Mouse (Mus musculus) ES-Bruce4 (cell line): Measurements from ENCODE around the gene Nod2. TPM values are rescaled to one million over a fixed set of nuclear protein-coding genes. Genes with fewer than 3 reads are reported as not detected.

Experiments
- H3K27ac ChIP-seq: 2 replicates; pipeline ENCODE4 v1.5.1; 2012; ENCODE audit warnings: low read length, inconsistent platforms; ENCODE audit not compliant: insufficient read depth
- H3K27me3 ChIP-seq: 2 replicates; pipeline ENCODE4 v1.6.1; 2012; ENCODE audit warnings: mild to moderate bottlenecking, low read length, inconsistent platforms; ENCODE audit not compliant: control insufficient read depth, poor library complexity, insufficient read depth, severe bottlenecking
- H3K36me3 ChIP-seq: 2 replicates; pipeline ENCODE4 v1.6.1; 2012; ENCODE audit warnings: inconsistent platforms, mild to moderate bottlenecking, low read length, moderate library complexity; ENCODE audit not compliant: control insufficient read depth, poor library complexity, insufficient read depth, severe bottlenecking
- H3K4me1 ChIP-seq: one replicate; pipeline ENCODE4 v1.8.1; 2011; ENCODE audit warnings: low read length; ENCODE audit not compliant: control insufficient read depth, insufficient read depth
- H3K4me3 ChIP-seq: 2 replicates; pipeline ENCODE4 v1.5.1; 2011; ENCODE audit warnings: low read depth, mild to moderate bottlenecking, low read length
- H3K9ac ChIP-seq: 2 replicates; pipeline ENCODE4 v1.6.1; 2012; ENCODE audit warnings: low read depth, mild to moderate bottlenecking, inconsistent platforms; ENCODE audit not compliant: poor library complexity, severe bottlenecking
- H3K9me3 ChIP-seq: replicated peaks from 2 replicates; pipeline ENCODE4 v1.6.1; 2012; ENCODE audit warnings: mild to moderate bottlenecking, low read length, inconsistent platforms; ENCODE audit not compliant: control insufficient read depth, poor library complexity, insufficient read depth, severe bottlenecking
- CTCF ChIP-seq: IDR thresholded peaks from one replicate; pipeline ENCODE4 v1.8.1; 2011; ENCODE audit warnings: low read depth, low read length
- EP300 ChIP-seq: IDR thresholded peaks from 2 replicates; pipeline ENCODE4 v1.6.1; 2011; ENCODE audit warnings: low read depth, low read length; ENCODE audit not compliant: insufficient read depth
- POLR2A ChIP-seq: IDR thresholded peaks from one replicate; pipeline ENCODE4 v1.8.1; 2011; ENCODE audit warnings: low read length; ENCODE audit not compliant: insufficient read depth
- polyA plus RNA-seq: library from polyadenylated mRNA; stranded (reverse); fragments of >200 nt; gene quantifications from 2 replicates; pipeline ENCODE4 v1.2.4, GENCODE M21; 2011; ENCODE audit warnings: low read depth; ENCODE audit not compliant: missing spikeins, insufficient read depth, insufficient read length

The Nod2 gene
- 0.90 and 1.2 TPM in 2 replicates for polyA plus RNA-seq

DNA sequence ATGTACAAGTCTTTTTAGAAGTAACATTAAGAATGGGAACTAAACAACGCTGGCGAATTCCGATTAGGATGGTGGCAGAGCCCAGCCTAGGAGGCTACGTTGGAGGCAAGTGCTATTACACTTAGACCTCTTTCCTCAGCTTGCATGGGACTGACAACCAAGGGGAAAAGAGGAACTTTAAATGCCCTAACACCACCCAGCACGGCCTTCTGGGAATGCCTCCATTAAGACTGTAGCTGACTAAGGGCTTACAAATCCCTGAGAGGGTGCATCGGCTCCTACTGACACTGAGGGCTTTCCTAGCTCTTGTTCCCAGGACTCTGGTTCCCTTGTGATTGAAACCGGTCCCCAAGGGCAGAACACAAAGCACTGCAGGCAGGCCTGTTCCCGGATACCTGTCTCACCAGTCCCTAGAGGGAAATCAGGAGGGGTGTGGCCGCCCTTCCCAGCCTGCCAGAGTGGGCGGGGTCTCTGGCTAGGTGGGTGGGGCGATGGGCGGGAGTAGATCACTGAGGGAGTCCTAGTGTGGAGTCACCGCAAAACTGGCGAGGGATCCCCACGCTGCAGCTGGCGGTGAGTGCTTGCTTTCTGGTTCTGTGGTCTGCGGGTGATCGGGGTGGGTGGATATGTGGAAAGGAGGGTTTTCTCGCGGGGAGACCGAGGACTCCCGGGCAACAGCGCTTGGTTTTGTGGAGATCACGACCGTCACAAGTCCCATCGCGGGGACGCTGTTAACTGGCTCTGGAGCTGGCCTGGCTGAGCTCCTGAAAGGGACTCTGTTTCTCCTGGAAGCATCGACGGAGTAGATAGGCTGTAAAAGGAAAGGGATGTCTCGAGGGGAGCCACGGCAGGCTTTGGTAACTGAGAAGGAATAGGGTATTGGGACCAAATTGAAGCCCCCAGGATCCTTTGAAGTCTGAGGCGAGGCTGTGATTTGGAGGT is at the start of gene Nod2:
Gene Nod2 (plus strand): TSS at position 479 of the 942 bp plus-strand sequence.
- H3K9me3 ChIP-seq = no peaks in the 10 kb centered on the region
- TF ChIP-seq POLR2A (peak; percentile 16), CTCF (no peak), EP300 (peak; percentile 71)
- H3K4me1 ChIP-seq = peaks cover 1% of the 10 kb centered on the region
- peak within 1 kb of the TSS; percentile 33 for H3K27ac ChIP-seq
- no peaks in the 10 kb centered on the region; the same call in 1 of the 2 replicates for H3K27me3 ChIP-seq
- H3K36me3 ChIP-seq = no peaks in the 10 kb centered on the region
- H3K4me3 ChIP-seq = peak within 1 kb of the TSS; percentile 76
- peak within 1 kb of the TSS; percentile 49 for H3K9ac ChIP-seq

- H3K27me3 ChIP-seq = no peaks in the 10 kb centered on the region
- H3K4me3 ChIP-seq = no peak overlapping the region
- H3K4me1 ChIP-seq = no peaks in the 10 kb centered on the region
- H3K27ac ChIP-seq = no peak overlapping the region
- TF ChIP-seq EP300 (no peak), POLR2A (no peak)
- H3K9ac ChIP-seq = no peak overlapping the region
- no peaks in the 10 kb centered on the region for H3K9me3 ChIP-seq
- no peaks in the 10 kb centered on the region for H3K36me3 ChIP-seq
These were observed 48.5 kb upstream of the Nod2 start for GRCm38 (mm10) chr8:88598578-88598977.

DNA sequence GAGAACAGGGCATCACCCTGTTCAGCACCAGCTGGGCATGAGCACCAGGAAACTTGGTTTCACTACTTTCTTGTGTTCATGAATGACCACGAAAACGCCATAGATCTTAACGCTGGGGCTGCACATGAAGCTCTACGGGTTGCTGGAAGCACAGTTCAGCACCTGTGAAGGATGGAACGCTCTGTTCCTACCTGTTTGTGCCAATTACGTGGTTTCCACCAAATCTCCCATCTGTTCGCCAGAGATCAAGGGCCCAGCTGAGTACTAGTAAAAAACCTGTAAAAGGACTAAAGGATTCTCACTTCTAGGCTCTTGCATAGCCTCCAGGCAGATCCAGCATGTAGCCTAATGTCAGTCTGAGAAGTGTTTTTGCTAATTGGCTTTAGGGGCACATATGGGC is 47.6 kb upstream of the Nod2 start:
- H3K9me3 ChIP-seq = no peaks in the 10 kb centered on the region
- no peak overlapping the region for H3K4me3 ChIP-seq
- no peaks in the 10 kb centered on the region for H3K4me1 ChIP-seq
- H3K27me3 ChIP-seq = no peaks in the 10 kb centered on the region
- H3K9ac ChIP-seq = no peak overlapping the region
- no peaks in the 10 kb centered on the region for H3K36me3 ChIP-seq
- H3K27ac ChIP-seq = no peak overlapping the region
- no peak for TF ChIP-seq EP300
- no peak for TF ChIP-seq POLR2A
- no peak for TF ChIP-seq CTCF

DNA sequence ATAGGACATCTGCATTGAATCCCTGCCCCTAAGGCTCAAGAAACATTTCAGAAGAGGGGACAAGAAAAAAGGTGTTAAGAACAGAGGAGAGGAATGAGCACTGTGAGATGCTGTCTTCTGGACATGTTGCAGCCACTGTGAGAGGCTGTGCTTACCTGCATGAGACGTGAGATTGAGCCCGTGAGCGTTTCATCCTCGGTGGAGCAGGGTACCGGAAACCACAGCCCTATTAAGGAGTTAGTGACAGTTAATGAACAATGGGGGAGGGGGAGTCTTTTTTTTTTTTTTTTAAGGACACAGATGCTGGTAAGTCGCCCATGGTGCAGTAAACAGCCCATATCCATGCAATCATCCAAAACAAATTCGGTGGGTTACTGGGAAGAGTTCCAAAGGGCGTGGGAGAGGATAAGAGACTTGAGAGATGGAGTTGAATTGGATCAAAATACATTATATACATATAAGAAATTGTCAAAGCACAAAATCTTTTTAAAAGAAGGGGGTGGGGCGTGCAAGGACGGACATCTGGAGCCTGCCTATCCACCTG is 43.6 kb upstream of the Nod2 start:
- Histone ChIP-seq H3K36me3 (no peaks in the 10 kb centered on the region), H3K27me3 (no peaks in the 10 kb centered on the region), H3K27ac (no peak overlapping the region), H3K9ac (no peak overlapping the region), H3K9me3 (no peaks in the 10 kb centered on the region), H3K4me1 (no peaks in the 10 kb centered on the region), H3K4me3 (no peak overlapping the region)
- no peak for TF ChIP-seq POLR2A
- no peak for TF ChIP-seq EP300

GRCm38 (mm10) chr8:88604065-88605038 is 42.8 kb upstream of the Nod2 start:
- Histone ChIP-seq H3K4me3 (no peak overlapping the region), H3K27ac (no peak overlapping the region), H3K27me3 (no peaks in the 10 kb centered on the region), H3K36me3 (no peaks in the 10 kb centered on the region), H3K4me1 (no peaks in the 10 kb centered on the region), H3K9me3 (no peaks in the 10 kb centered on the region), H3K9ac (no peak overlapping the region)
- TF ChIP-seq EP300 = no peak
- TF ChIP-seq CTCF = no peak
- TF ChIP-seq POLR2A = no peak
